Mouse (Mus musculus) monocyte, adult 5-6 weeks (primary cell): ENCODE results near the gene Gm17324. TPM values are rescaled to one million over a fixed set of nuclear protein-coding genes. Genes with fewer than 3 reads are reported as not detected.

Source experiments
- total RNA-seq: library from RNA; stranded (forward); fragments of 200-1000, 200-491, 200-594 nt; gene quantifications from 3 replicates; pipeline ENCODE4 v1.2.3, GENCODE M21; 2017

Gm17324 gene
- total RNA-seq, 1 experiment from 2014 or later: not detected

Other genes starting within 250 kb of the Gm17324 start
- not detected in 3 replicates for gene Gsta1, start 218.1 kb downstream of the Gm17324 start, total RNA-seq
- not detected in 3 replicates for gene Gm3776, start 191.7 kb downstream of the Gm17324 start, total RNA-seq
- not detected in 3 replicates for gene Gm10639, start 158.9 kb downstream of the Gm17324 start, total RNA-seq
- gene Omt2a, start 134.0 kb downstream of the Gm17324 start, total RNA-seq: not detected in 3 replicates
- gene Omt2b, start 121.2 kb downstream of the Gm17324 start, total RNA-seq: not detected in 3 replicates
- gene Gsta2, start 93.0 kb downstream of the Gm17324 start, total RNA-seq: 2.0 TPM in 1 of 3 replicates, not detected in the others
- not detected in 3 replicates for gene Dppa5a, start 80.6 kb downstream of the Gm17324 start, total RNA-seq
- gene Ooep, start 70.1 kb downstream of the Gm17324 start, total RNA-seq: 0.87 TPM in 1 of 3 replicates, not detected in the others
- gene Ddx43, start 53.0 kb downstream of the Gm17324 start, total RNA-seq: 2.8 to 15.4 TPM (median 3.9 TPM) in 3 replicates
- 5.0 to 10.2 TPM (median 6.5 TPM) in 3 replicates for gene Cgas, start 5.5 kb downstream of the Gm17324 start, total RNA-seq
- 29.0 to 42.6 TPM (median 34.6 TPM) in 3 replicates for gene Mto1, start 578 bp downstream of the Gm17324 start, total RNA-seq
- 6,370 to 7,055 TPM (median 6,774 TPM) in 3 replicates for gene Eef1a1, start 40.4 kb upstream of the Gm17324 start, total RNA-seq
- gene Slc17a5, start 139.3 kb upstream of the Gm17324 start, total RNA-seq: 9.0 to 13.2 TPM (median 9.8 TPM) in 3 replicates
- 0.29 TPM in 1 of 3 replicates, not detected in the others for gene Cd109, start 166.8 kb upstream of the Gm17324 start, total RNA-seq